Mouse (Mus musculus): ENCODE measurements around the gene Tbpl2. TPM values are rescaled to one million over a fixed set of nuclear protein-coding genes. Genes with fewer than 3 reads are reported as not detected.
A peak's percentile ranks its signal among the peaks of the same experiment; 100 is the strongest.

Tbpl2 gene
- polyA plus RNA-seq (2012) = not detected in 2 replicates

- Histone ChIP-seq H3K4me1 (ENCODE audit: control insufficient read depth) (no peaks in the 10 kb centered on the region), H3K36me3 (ENCODE audit: control insufficient read depth) (no peaks in the 10 kb centered on the region), H3K4me3 (replicated peaks) (no peak within 1 kb of the TSS), H3K27me3 (ENCODE audit: control insufficient read depth) (no peaks in the 10 kb centered on the region), H3K9me3 (ENCODE audit: control insufficient read depth, low read length) (no peaks in the 10 kb centered on the region)
- TF ChIP-seq GATA1 (IDR thresholded peaks at IDR 0.05; ENCODE audit: low read length) = no peak
Measured at GRCm38 (mm10) chr2:24096495-24096894, at the start of gene Tbpl2. TSS of gene Tbpl2 (minus strand) at chr2:24096595.

- Histone ChIP-seq H3K9me3 (ENCODE audit: control insufficient read depth, low read length) (no peaks in the 10 kb centered on the region), H3K4me1 (ENCODE audit: control insufficient read depth) (no peaks in the 10 kb centered on the region), H3K4me3 (replicated peaks) (no peak overlapping the region), H3K36me3 (ENCODE audit: control insufficient read depth) (no peaks in the 10 kb centered on the region), H3K27me3 (ENCODE audit: control insufficient read depth) (no peaks in the 10 kb centered on the region)
- TF ChIP-seq GATA1 (IDR thresholded peaks at IDR 0.05; ENCODE audit: low read length) = no peak
- no peak for TF ChIP-seq TAL1 (IDR thresholded peaks at IDR 0.05; ENCODE audit: low read length)
Measured at GRCm38 (mm10) chr2:24134373-24134772, 38.0 kb upstream of the Tbpl2 start.

- TF ChIP-seq GATA1 (IDR thresholded peaks at IDR 0.05; ENCODE audit: low read length) = no peak
- no peak for TF ChIP-seq TAL1 (IDR thresholded peaks at IDR 0.05; ENCODE audit: low read length)
- Histone ChIP-seq H3K27me3 (ENCODE audit: control insufficient read depth) (no peaks in the 10 kb centered on the region), H3K4me3 (replicated peaks) (no peak overlapping the region), H3K9me3 (ENCODE audit: control insufficient read depth, low read length) (no peaks in the 10 kb centered on the region), H3K36me3 (ENCODE audit: control insufficient read depth) (no peaks in the 10 kb centered on the region), H3K4me1 (ENCODE audit: control insufficient read depth) (no peaks in the 10 kb centered on the region)
Measured at GRCm38 (mm10) chr2:24109085-24109484, 12.7 kb upstream of the Tbpl2 start.

GRCm38 (mm10) chr2:24103619-24104289 is 7.4 kb upstream of the Tbpl2 start:
- TF ChIP-seq GATA1 (IDR thresholded peaks at IDR 0.05; ENCODE audit: low read length) (no peak), TAL1 (IDR thresholded peaks at IDR 0.05; ENCODE audit: low read length) (no peak)
- no peaks in the 10 kb centered on the region for H3K4me1 ChIP-seq (ENCODE audit: control insufficient read depth)
- no peaks in the 10 kb centered on the region for H3K9me3 ChIP-seq (ENCODE audit: control insufficient read depth, low read length)
- H3K4me3 ChIP-seq (replicated peaks) = no peak overlapping the region
- H3K36me3 ChIP-seq (ENCODE audit: control insufficient read depth) = no peaks in the 10 kb centered on the region
- no peaks in the 10 kb centered on the region for H3K27me3 ChIP-seq (ENCODE audit: control insufficient read depth)

- no peaks in the 10 kb centered on the region for H3K36me3 ChIP-seq (ENCODE audit: control insufficient read depth)
- H3K27me3 ChIP-seq (ENCODE audit: control insufficient read depth) = no peaks in the 10 kb centered on the region
- H3K4me1 ChIP-seq (ENCODE audit: control insufficient read depth) = no peaks in the 10 kb centered on the region
- no peak overlapping the region for H3K4me3 ChIP-seq (replicated peaks)
- TF ChIP-seq GATA1 (IDR thresholded peaks at IDR 0.05; ENCODE audit: low read length) (no peak), TAL1 (IDR thresholded peaks at IDR 0.05; ENCODE audit: low read length) (no peak)
- H3K9me3 ChIP-seq (ENCODE audit: control insufficient read depth, low read length) = no peaks in the 10 kb centered on the region
Measured at GRCm38 (mm10) chr2:24090921-24091320, 5.5 kb downstream of the Tbpl2 start.

- Histone ChIP-seq H3K27me3 (ENCODE audit: control insufficient read depth) (no peaks in the 10 kb centered on the region), H3K9me3 (ENCODE audit: control insufficient read depth, low read length) (no peaks in the 10 kb centered on the region)
Measured at GRCm38 (mm10) chr2:24050459-24050858, 45.9 kb downstream of the Tbpl2 start.

GRCm38 (mm10) chr2:24049344-24049990 is 46.9 kb downstream of the Tbpl2 start, which contains the start of gene Hnmt:
TSS of gene Hnmt (minus strand) at chr2:24049394.
- Histone ChIP-seq H3K4me3 (replicated peaks) (peak within 1 kb of the TSS; percentile 28), H3K36me3 (ENCODE audit: control insufficient read depth) (no peaks in the 10 kb centered on the region), H3K9me3 (ENCODE audit: control insufficient read depth, low read length) (no peaks in the 10 kb centered on the region), H3K27me3 (ENCODE audit: control insufficient read depth) (no peaks in the 10 kb centered on the region), H3K4me1 (ENCODE audit: control insufficient read depth) (peaks cover 2% of the 10 kb centered on the region)
- TF ChIP-seq TAL1 (IDR thresholded peaks at IDR 0.05; ENCODE audit: low read length) = no peak
- TF ChIP-seq GATA1 (IDR thresholded peaks at IDR 0.05; ENCODE audit: low read length) = no peak

More at GRCm38 (mm10) chr2:24050459-24050858, 45.9 kb downstream of the Tbpl2 start:
- Histone ChIP-seq H3K36me3 (ENCODE audit: control insufficient read depth) (no peaks in the 10 kb centered on the region), H3K4me3 (replicated peaks) (no peak overlapping the region), H3K4me1 (ENCODE audit: control insufficient read depth) (peaks cover 2% of the 10 kb centered on the region)
- no peak for TF ChIP-seq TAL1 (IDR thresholded peaks at IDR 0.05; ENCODE audit: low read length)
- TF ChIP-seq GATA1 (IDR thresholded peaks at IDR 0.05; ENCODE audit: low read length) = no peak

- Histone ChIP-seq H3K4me3 (replicated peaks) (peak overlapping the region; percentile 28), H3K27me3 (ENCODE audit: control insufficient read depth) (no peaks in the 10 kb centered on the region), H3K9me3 (ENCODE audit: control insufficient read depth, low read length) (no peaks in the 10 kb centered on the region), H3K4me1 (ENCODE audit: control insufficient read depth) (peaks cover 2% of the 10 kb centered on the region), H3K36me3 (ENCODE audit: control insufficient read depth) (no peaks in the 10 kb centered on the region)
- no peak for TF ChIP-seq GATA1 (IDR thresholded peaks at IDR 0.05; ENCODE audit: low read length)
- TF ChIP-seq TAL1 (IDR thresholded peaks at IDR 0.05; ENCODE audit: low read length) = no peak
Measured at GRCm38 (mm10) chr2:24048480-24049097, 47.8 kb downstream of the Tbpl2 start.
